Mouse (Mus musculus) retina, adult 2 months (tissue): ENCODE results near the gene Zp1.

Experiments
- DNase-seq: peaks from one replicate; pipeline ENCODE4 v3.0.0-alpha.2; 2012; ENCODE audit warnings: low read depth, low spot score

The Zp1 gene

DNA sequence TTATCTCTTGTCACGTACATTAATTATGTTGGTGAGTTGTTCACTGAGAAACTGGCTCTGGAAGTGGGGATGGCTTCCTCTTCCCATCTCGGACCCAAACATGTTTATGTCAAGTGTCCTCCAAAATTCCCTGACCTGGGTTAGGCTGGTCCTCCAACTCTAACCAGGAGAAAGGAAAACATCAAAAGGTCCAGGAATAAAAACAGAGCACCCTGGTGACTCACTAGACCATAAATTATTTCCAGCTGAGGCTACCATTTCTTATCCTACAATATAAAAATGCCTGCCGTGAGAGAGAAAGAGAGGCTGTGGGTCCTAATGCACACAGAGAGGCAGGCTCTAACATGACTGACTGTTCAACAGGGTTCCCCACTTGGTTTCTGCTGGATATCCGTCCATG is 3.8 kb upstream of the Zp1 start:
- DNase-seq, result no peak

DNA sequence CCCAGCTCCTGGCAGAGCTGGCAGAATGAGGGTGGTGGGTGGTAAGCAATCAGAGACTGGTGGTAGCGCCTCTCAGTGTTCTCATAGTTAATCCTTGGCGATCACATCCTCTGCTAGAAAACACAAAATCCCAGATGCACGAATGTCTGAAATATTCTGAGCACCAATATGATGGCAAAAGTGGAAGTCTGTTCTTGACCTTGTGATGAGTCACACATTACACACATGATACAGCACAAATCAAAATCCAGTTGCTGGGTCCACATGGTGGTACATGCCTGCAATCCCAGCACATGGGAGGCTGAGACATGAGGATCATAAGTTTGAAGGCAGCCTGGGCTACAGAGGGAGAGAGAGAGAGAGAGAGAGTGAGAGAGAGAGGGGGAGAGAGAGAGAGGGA is 626 bp upstream of the Zp1 start:
- no peak for DNase-seq

DNA sequence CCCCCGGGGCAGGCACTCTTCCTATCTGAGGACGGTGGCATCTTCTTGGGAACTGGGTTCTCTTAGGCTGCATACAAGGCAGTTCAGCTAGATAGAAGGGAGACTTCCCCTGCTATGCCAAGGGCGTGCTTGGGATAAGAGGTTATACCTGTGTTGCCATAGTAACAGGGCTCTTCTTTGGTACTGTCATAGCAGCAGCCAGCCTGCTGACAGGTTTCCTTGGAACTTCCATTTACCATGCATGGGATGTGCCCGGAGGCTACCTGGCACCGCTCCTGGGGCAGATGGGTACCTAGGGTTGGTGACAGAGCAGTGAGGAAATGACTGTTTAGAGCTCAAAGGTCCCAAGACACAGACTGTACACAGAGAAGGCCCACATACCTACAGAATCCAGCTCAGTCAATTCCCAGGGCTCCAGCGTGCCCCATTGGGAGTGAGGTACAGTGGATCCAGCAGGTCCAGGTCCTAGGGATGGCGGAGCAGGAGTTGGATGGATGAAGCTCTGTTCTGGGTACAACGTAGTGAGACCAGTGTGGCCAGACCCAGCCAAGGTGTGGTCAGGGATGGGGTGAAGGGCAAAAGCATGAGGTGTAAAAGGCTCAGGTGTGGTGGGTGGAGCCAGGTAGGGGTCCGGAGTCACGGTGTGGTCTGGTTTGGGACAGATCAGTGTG is 2.0 kb downstream of the Zp1 start:
- DNase-seq, result no peak

DNA sequence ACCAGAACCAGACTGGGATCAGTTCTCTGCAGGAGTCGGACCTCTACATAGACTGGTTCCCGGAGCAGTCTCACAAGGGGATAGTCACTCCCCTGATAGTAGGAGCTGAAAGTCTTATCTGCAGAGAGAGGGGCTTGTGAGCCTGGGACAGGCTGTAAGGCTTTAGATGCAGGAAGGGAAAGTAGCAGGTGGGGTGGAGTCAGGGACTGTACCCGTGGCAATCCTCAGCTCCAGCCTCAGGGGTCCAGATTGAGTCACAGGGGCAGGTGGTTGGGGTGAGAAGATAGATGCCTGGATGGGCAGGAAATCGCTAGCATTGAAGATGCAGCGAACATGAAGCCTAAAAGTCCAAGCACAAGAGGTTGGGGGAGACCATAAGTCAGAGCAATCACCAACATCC is 3.9 kb downstream of the Zp1 start:
- no peak for DNase-seq

DNA sequence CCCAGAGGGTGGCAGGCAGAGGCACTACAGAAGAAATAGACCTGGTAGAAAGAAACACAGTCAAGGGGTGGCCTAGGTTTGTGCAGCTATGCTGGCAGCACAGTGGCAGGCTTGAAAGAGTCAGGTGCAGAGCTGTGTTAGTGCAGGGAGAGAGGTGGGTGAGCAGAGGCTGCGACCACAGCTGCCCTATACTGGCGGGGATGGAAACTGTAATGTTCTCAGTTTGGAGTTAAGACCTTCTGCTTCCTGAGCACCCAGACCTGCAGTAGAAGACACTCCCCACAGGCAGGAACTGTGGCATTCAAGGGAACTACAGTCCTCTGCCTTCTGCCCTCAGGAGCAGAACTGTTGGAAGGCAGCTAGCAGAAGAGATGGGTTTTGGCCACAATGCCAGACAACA is 5.6 kb downstream of the Zp1 start:
- DNase-seq, result no peak

DNA sequence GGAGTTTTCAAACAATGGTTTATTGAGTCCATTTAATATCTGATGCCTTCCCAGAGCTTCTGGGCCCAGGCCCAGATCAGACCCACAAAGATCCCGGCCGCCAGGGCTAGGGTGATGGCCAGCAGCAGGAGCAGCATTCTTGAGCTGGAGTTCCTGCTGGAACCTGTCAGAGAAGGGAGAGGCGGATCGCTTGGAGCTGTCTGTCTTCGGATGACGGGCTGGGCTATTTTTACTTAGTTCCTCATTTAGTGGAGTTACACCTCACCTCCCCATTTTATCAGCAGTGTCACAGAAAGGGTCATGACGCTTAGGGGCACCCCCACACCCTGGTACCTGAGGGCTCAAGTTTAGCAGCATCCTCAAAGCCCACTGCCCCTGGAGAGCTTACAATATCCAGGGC is 6.1 kb downstream of the Zp1 start:
- DNase-seq, result no peak

DNA sequence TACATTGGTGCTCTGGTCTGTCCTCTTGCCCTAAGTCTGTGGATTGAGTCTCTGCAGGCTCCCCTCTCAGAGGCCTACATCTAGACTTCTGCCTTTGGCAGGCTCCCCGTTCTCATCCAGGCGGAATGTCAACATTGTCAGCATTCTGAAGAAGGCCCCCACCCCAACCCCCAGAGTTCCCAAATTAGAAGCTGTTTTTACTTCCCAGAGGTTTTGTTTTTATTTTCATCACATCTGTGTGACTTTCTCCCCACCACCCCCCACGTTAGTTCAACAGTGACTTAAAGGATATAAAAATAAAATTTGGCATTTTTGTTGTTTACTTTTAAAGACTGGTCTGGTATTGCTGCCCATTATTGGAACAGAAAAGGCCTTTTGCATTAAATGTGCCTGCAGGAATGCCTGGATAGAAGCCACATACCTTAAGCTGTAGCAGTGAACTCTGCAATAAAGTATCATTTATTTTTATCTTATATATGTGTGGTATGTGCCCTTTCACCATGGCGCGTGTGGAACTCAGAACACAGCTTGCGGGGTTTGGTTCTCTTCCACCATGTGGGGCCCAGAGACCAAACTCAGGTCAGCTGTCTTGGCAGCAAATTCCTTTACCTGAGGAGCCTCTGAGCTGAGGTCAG is 11.2 kb downstream of the Zp1 start:
- no peak for DNase-seq

DNA sequence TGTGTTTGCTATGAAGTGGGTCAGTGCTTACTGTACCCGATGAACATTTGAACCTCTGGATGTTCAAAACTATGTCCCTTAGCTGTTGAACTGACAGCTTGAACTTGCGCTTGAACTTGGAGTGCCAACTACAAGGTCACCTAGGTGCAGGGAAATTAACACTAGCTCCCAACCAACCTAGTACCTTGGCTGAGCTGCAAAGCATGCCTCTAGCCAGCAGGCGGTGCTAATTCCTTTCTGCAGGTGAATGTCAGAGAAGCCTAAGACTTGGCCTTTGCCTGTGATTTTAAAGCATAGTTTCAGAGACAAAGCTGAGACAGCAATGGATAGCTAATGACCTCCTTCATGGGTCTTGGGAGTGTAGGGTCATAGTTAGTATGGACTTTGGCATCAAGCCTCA is 12.5 kb downstream of the Zp1 start:
- no peak for DNase-seq

DNA sequence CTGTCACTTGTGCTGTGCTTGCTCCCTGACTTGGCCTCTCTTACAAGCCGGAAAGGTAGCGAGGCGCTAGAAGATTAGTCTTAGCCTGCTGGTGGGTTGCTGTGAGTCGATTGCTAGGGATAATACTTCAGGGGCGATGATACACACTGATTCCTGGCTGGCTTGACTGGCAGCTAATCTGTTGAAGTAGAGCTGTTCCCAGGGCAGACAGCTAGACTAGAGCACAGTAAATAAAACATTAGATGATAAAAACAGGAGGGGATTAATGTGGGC is 14.8 kb downstream of the Zp1 start:
- peak; percentile 65 for DNase-seq

DNA sequence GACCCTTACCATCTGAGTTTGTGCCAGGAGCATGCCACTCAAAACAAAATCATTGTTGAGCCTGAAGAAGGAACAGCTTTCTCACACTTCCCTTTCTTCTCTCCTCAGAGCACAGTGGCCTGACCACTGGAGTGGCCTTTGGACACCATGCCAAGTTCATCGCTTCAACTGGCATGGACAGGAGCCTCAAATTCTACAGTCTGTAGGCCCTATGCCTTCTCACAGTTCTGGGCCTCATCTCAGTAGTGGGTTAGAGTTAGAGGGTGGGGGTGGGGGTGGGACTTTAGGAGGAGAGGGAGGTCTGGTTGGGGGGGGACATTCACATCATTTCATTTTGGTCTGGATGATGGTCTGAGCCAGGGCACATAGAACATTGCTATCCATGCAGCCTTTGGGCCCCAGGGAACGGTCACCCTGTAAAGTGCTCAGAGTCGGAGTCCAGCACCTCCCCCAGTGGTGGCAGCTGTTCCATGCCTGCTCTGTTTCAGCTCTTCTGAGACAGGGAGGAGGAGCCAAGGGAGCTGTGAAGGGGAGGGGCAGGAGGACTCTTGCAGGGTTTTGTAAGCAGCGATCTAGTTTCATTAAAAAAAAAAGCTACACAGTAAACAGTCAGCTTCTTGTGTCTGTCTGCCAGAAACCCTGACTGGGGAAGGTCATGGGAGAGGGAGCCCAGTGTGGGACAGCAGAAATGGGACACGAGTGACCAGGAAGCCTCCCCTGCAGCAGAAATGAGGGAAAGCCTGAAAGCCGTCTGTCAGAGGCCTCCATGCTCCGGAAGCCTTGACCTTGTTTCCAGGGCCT is 15.3 kb downstream of the Zp1 start:
- no peak for DNase-seq

DNA sequence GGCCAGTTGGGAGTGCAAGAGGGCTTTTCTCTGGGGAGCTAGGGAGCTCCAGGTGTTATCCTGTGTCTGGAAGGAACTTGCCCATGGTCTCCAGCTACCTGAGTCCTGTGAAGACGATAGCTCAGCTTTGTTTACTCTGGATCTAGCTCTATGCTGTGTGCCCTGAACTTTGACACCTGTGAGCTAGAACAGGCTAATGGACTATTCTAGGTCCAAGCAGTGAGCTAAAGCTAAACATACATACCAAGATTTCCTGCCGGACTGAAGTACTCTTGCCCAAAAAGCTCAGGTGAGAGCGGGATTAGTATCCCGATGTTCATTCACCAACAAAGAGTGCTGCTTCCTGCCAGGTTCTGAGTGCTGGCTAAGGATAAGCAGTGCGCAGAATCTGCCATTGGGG is 15.9 kb downstream of the Zp1 start:
- DNase-seq, result no peak

DNA sequence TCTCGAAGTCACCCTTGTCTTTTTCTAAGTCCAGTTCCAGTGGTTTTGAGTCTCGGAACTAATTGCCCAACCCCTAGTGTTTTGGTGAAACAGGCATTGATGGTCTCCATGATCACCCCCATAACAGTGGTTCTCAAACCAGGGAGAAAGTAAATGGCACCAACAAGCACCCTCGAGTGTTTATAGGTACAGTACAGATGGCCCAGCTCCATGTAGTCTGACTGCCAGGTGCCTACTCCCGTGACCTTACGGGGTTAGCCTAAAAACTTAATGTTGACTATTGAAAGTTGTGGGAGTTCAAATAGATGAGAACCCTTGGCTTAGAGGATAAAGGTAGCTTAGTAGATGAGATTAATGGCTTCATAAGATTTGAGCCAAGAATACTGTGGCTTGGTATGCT is 19.4 kb downstream of the Zp1 start:
- no peak for DNase-seq

DNA sequence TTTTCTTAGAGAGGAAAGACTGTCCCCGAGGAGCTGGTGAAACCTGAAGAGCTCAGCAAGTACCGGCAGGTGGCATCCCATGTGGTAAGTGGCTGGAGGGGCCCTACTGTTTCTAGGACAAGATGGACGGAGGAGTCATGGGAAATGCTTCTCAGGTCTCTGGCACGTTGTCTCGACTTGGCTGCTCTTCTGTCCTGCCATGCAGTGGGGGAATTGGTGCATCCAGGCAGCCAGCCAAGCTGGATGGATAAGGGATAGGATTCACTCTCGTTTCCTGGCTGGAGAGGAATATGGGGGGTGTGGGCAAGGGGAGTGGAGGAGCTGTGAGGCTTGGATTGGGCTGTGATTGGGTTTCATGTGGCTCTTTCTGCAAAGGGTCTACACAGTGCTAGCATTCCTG is 20.1 kb downstream of the Zp1 start:
- DNase-seq, result no peak

DNA sequence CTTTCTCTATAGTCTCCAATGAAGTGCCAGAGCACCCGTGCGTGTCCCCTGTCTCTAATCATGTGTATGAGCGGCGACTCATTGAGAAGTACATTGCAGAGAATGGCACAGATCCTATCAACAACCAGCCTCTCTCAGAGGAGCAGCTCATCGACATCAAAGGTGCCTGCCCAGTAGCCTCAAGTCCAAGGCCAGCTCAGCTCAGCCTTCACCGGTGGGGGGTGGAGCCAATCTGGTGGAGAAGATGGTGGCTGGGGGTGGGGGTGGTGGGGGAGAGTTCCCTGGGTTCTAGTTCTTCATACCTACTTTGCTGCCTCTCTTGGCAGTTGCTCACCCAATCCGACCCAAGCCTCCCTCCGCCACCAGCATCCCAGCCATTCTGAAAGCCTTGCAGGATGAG is 22.9 kb downstream of the Zp1 start:
- DNase-seq, result no peak

DNA sequence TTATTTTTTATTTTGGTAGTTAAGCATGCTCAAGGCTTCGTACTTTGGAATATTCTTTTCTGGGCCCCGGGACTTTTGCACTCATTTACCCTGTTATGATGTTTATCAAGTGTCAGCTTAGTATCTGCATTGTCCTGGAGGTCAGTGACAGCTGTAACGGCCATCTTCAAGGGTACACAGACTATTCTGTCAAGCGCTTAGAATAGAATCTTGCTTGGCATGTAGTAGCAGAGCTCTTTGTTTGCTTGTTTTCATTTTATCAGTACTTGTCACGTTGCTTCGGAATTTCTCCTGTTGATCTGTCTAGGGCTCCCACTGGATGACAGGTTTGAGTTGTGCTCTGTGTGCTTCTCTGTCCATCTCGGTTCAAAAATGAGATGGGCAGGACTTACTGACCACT is 23.6 kb downstream of the Zp1 start:
- no peak for DNase-seq

DNA sequence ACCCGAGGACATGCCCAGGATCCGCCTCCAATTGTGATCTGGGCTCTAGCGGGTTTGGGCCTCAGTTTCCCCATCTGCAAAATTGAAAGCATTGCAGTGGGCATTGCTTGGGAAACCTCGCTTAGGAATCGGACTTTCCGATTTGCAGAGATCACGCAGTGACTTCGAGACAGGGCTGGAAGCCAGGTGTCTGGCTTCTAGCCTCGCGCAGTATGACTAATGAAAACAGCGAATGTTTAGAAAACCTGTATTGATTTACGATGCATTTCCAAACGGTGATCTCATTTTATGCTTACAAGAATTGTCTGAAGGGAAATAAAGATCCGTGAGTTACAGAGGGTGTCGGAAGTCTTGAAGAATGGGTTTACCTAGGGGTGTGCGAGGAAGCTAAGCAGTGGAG is 24.7 kb downstream of the Zp1 start:
- DNase-seq, result no peak

DNA sequence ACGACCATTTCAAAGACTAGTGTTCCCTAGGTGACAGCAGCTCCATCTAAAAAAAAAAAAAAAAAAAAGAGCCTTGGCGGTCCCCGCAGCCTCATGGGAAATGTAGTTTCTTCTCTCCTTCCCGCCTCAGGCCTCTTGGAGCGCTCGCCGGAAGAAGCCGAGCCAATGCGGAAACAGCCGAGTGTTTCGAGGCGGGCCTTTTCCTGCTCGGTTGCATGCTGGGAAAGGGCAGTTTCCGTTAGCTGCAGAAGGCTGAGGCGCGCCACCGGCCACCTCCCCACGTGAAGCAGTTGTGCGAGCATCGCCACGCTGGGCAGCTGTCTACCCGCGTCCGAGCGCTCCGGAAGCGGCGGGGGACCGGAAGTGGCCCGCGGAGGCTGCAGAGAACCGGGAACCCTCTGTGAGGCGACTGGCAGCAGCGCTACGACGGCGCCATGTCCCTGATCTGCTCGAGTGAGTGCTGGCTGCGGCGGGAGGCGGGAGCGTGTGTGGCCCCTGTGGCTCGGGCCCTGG is 25.4 kb downstream of the Zp1 start, which contains the start of gene Prpf19:
Prpf19 (plus strand) TSS at position 216 of the 513 bp plus-strand sequence.
- peak; percentile 90 for DNase-seq

DNA sequence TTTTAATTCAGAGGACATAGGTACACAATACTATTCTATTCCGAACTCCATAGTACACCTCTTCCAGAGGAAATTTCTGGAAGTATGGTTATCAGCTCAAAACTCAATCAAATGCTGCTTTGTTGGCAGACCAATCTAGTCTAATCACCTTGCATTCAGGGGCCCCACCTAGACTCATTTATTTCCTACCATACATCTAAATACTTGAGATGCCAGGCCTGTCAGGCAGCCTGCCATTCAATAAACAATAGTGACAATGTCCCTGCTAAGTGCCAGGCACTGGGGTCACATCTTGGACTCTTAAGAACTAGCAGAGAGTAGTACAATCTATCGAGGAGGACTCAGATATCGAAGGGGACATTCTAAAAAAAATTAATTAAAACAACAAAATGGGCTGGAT is 28.2 kb downstream of the Zp1 start:
- DNase-seq, result no peak

DNA sequence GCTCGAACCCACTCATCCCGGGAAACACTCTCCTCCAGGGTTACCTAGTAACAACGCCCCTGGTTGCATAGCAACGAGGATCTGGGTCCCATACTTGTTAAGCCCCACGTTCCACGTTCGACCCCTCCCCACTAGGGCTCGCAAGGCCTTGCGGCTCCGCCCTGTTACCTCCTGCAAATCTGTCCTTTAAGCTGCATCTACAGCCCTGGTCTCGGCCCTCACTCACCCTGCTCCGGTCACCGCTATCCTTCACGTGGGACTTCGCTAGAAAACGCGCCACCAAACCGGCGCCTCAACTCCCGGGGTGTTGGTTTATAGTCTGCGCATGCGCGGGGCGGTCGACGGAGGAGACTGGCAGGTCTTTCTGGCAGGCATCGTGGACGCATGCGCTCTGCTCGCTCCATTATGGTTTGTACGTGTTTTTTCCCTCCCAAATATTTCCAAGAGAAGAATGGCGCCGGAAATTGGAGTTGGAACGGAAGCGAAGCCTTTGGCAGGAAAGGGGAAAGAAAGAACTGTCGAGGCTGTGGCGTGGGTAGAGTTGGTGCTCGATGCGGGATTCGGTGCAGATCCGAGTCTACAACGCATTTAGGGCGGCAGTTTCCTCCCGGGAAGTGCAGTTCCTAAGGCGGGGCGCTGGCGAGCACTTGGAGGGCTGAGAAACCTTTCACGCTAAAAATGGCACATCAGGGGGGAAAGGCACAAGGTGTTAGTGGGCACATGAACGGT is 38.8 kb downstream of the Zp1 start, which contains the start of gene Tmem109:
Tmem109 (minus strand) TSS at position 576 of the 729 bp plus-strand sequence.
- peak; percentile 88 for DNase-seq

DNA sequence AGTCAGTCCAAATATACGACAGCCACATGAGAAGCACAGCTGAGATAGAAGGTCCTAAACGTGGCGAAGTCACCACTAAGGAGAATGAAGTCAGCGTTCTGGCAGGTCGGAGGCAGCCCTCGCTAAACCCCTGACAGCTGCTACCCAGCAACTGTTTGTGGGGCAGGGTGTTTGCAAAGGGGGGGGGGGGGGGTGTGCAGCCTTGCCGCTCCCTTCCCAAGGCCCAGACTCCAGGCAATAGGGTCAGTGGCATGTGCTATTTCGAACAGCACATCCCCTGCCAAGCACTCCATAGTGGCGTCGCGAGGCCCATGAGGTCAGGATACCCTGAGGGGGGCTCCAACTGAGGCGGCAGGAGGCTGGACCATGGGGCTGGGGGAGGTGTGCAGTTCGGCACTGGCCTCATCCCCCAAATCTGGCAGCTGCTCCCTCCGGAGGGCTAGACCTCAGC is 39.4 kb downstream of the Zp1 start:
- no peak for DNase-seq

DNA sequence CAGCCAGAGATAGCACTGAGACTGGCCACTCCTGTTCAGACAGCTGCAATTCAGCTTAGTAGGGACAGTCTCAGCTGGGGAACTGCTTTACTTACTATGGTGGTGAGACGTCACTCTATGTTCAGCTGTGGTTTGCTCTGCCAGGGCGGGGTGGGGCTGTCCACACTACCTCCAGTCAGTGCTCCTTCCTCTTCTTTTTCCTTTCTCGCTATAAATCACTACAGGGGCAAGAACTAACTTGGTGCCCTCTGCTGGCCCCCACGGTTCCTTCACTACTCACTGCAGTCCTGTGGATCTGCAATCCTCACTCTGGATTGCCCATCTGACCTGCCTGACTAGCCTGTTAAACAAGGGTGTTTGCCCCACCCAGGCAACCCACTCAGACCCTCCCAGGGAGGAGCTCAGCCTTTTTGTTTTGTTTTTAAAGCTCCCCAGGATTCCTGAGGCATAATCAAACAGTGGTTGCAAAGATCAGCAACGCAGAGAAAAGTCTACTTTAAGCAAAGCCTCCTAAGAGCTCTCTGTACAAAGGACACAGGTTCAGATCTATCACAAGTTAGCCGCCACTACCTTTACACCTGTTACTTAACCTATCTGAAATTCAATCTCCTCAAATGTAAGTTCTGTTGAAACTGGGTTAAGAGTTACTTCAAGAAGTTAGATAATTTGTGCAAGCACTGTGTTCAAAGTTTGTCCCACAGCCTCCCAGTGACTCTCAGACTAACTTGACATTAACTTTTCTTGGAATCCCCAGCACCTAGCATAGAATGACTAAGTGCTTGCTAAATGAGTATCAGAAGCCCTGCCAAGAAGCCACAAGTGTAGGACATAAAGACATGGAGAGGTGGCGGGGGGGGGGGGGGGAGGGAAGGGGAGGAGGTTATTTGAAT is 40.1 kb downstream of the Zp1 start:
- DNase-seq, result no peak
